ENCODE assay signal across 11 mouse cellular contexts in the genomic region with DNA sequence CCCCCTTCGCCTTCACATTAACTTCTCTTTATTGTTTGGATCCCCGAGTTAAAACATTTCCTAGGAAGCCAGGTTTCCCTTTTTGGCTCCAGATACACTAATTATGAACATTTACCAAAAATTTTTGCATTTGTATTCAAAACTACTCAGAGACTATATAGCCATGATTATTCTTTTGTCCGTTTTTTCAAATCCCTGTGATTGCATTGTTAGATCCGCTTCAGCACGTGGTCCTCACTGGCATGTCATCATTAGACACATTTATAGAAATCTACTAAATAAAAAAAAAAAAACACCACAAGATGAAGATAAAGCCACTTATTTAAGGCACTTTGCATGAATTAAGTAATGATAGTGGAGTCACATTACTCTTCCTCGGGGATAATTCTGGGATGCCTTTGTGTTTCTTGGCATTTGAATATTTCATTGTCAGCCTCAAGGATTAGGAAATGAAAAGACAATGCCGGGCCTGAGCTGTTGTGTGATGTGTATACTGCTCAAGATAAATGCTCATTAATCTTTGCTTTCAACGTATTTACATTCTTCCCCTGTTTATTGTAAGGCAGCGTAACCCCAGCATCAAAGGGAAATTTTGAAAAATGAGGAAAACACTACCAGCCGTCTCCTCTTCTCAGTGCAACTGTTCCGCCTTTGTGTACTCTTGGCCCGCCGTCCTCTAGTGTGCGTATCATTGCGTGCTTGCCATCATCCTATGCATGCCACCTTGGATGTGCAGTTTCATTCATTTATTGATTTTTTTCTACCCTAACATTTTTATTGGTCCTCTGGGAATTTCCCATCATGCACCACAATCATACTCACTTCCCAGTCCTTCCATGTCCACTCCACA.
"Had no signal": no experiment of that assay in that cellular context is flagged by ENCODE, and none has a peak within 500 bp of the region (broad histone marks: within the 10 kb centered on the region; RNA-seq: fewer than 3 reads in every experiment).

No protein-coding gene starts in this region.

- H3K9me3 ChIP-seq: intestine, embryonic 15.5 days; limb, embryonic 15.5 days; liver, embryonic 12.5 days; midbrain, embryonic 15.5 days; neural tube, embryonic 12.5 days; stomach, embryonic 15.5 days had no signal

- H3K27me3 ChIP-seq: intestine, embryonic 15.5 days; limb, embryonic 15.5 days; liver, embryonic 12.5 days; midbrain, embryonic 15.5 days; neural tube, embryonic 12.5 days; stomach, embryonic 15.5 days had no signal

- H3K27ac ChIP-seq: intestine, embryonic 15.5 days; left cerebral cortex, adult 2 months; limb, embryonic 15.5 days; liver, embryonic 12.5 days; midbrain, embryonic 15.5 days; neural tube, embryonic 12.5 days; stomach, embryonic 15.5 days had no signal

- H3K4me3 ChIP-seq: intestine, embryonic 15.5 days; left cerebral cortex, adult 2 months; limb, embryonic 15.5 days; liver, embryonic 12.5 days; midbrain, embryonic 15.5 days; neural tube, embryonic 12.5 days; stomach, embryonic 15.5 days had no signal

- H3K9ac ChIP-seq: intestine, embryonic 15.5 days; limb, embryonic 15.5 days; liver, embryonic 12.5 days; midbrain, embryonic 15.5 days; neural tube, embryonic 12.5 days; stomach, embryonic 15.5 days had no signal

- H3K36me3 ChIP-seq: intestine, embryonic 15.5 days; limb, embryonic 15.5 days; liver, embryonic 12.5 days; midbrain, embryonic 15.5 days; neural tube, embryonic 12.5 days; stomach, embryonic 15.5 days had no signal

- ATAC-seq: intestine, embryonic 15.5 days; liver, embryonic 12.5 days; midbrain, embryonic 15.5 days had no signal

- H3K4me1 ChIP-seq: intestine, embryonic 15.5 days; limb, embryonic 15.5 days; liver, embryonic 12.5 days; midbrain, embryonic 15.5 days; neural tube, embryonic 12.5 days; stomach, embryonic 15.5 days had no signal

- DNase-seq: kidney, adult 18-20 months; kidney, postnatal 25 days; spleen, adult 18-20 months; thymus, adult 2 months had no signal

- H3K4me2 ChIP-seq: intestine, embryonic 15.5 days; limb, embryonic 15.5 days; liver, embryonic 12.5 days; midbrain, embryonic 15.5 days; neural tube, embryonic 12.5 days; stomach, embryonic 15.5 days had no signal
